Mouse (Mus musculus) forebrain, embryonic 12.5 days (tissue): ENCODE measurements around the gene Zfp629. TPM values are rescaled to one million over a fixed set of nuclear protein-coding genes. Genes with fewer than 3 reads are reported as not detected.
"Not testable (repeated sequence)": the region's sequence is repeated elsewhere in the genome, so short reads cannot be mapped to it uniquely, and the experiment has no call there.

Source experiments
- ATAC-seq: fragments of 200-750 bp; cut with Nextera tagmentation; 2 replicates; pipeline ENCODE4 v1.8.0; 2017; ENCODE audit warnings: moderate TSS enrichment; ENCODE audit not compliant: low FRiP score
- H3K27ac ChIP-seq: fragments of 300-500 bp; sonication (generic); 2 replicates; pipeline ENCODE4 v1.5.1; 2016; ENCODE audit warnings: mild to moderate bottlenecking
- H3K27me3 ChIP-seq: fragments of 300-500 bp; sonication (generic); 2 replicates; pipeline ENCODE4 v1.6.1; 2016; ENCODE audit warnings: mild to moderate bottlenecking
- H3K36me3 ChIP-seq: fragments of 300-500 bp; sonication (generic); replicated peaks from 2 replicates; pipeline ENCODE4 v1.6.1; 2016; ENCODE audit warnings: mild to moderate bottlenecking
- H3K4me1 ChIP-seq: fragments of 300-500 bp; sonication (generic); 2 replicates; pipeline ENCODE4 v1.6.1; 2016
- H3K4me2 ChIP-seq: fragments of 300-500 bp; sonication (generic); 2 replicates; pipeline ENCODE4 v1.6.1; 2016; ENCODE audit warnings: mild to moderate bottlenecking, moderate library complexity
- H3K4me3 ChIP-seq: fragments of 300-500 bp; sonication (generic); replicated peaks from 2 replicates; pipeline ENCODE4 v1.5.1; 2016; ENCODE audit warnings: mild to moderate bottlenecking
- H3K9ac ChIP-seq: fragments of 300-500 bp; sonication (generic); 2 replicates; pipeline ENCODE4 v1.6.1; 2016; ENCODE audit warnings: mild to moderate bottlenecking
- H3K9me3 ChIP-seq: fragments of 300-500 bp; sonication (generic); 2 replicates; pipeline ENCODE4 v1.6.1; 2016
- WGBS: fragments of 180-500 bp; shearing (Covaris S2); methylation state at CpG from one replicate; pipeline ENCODE4 v1.1.7; 2016; 5-methylcytosine and 5-hydroxymethylcytosine counted together
- polyA plus RNA-seq: library from polyadenylated mRNA; unstranded; fragments of >200 nt; fragmentation: Nextera tagmentation; extraction: Ambion mirVana; gene quantifications from 2 replicates; pipeline ENCODE4 v1.2.1, GENCODE M21; 2016

Zfp629 gene
- polyA plus RNA-seq, 1 experiment from 2014 or later: 31.7 TPM

DNA sequence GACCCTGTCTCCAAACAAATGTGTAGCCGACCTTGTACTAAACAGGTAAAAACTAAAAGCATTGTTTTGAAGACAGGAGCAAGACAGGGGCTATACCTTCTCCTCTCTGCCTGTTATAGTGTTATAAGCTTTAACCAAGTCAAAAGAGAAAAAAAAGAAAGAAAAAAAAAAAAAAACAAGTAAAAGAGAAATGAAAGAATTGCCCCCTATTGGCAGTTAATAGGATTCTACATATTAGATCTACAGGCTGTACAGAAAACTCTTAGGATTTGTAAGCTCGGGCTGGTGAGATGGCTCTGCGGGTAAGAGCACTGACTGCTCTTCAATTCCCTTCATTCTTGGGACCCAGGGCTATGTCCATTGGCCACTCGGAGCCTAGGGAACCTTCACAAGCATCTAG lies 26.7 kb upstream of the Zfp629 start:
- H3K36me3 ChIP-seq: no peaks in the 10 kb centered on the region
- H3K9ac ChIP-seq: no peak overlapping the region
- H3K9me3 ChIP-seq: no peaks in the 10 kb centered on the region
- H3K4me3 ChIP-seq: no peak overlapping the region
- no peak for ATAC-seq
- H3K4me2 ChIP-seq: no peak overlapping the region
- no peaks in the 10 kb centered on the region for H3K27me3 ChIP-seq
- peaks cover 4% of the 10 kb centered on the region for H3K4me1 ChIP-seq
- 73% methylated on average over 4 of the region's 4 CpGs for WGBS
- H3K27ac ChIP-seq: no peak overlapping the region

DNA sequence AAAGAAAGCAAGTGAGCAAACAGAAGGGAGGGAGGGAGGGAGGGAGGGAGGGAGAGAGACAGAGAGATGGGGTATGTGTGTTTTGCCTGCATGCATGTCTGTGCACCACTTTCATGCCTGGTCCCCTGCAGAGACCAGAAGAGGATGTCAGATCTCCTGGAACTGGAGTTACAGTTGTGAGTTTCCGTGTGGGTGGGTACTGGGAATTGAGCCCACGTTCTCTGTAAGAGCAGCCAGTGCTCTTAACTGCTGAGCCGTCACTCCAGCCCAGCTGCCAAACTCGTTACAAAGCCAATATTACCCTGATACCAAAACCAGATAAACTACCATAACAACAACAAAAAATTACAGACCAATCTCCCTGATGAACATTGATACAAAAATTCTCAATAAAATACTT lies 25.7 kb upstream of the Zfp629 start:
- H3K36me3 ChIP-seq: no peaks in the 10 kb centered on the region
- no peak for ATAC-seq
- no peak overlapping the region for H3K4me3 ChIP-seq
- no peak overlapping the region for H3K4me2 ChIP-seq
- H3K4me1 ChIP-seq: peaks cover 8% of the 10 kb centered on the region
- H3K9me3 ChIP-seq: no peaks in the 10 kb centered on the region
- H3K27me3 ChIP-seq: 0 out of 2 replicates have a peak, but pooled peaks cover 4% of the 10 kb centered on the region
- no peak overlapping the region for H3K9ac ChIP-seq
- WGBS: 61% methylated on average over 4 of the region's 4 CpGs
- H3K27ac ChIP-seq: no peak overlapping the region

DNA sequence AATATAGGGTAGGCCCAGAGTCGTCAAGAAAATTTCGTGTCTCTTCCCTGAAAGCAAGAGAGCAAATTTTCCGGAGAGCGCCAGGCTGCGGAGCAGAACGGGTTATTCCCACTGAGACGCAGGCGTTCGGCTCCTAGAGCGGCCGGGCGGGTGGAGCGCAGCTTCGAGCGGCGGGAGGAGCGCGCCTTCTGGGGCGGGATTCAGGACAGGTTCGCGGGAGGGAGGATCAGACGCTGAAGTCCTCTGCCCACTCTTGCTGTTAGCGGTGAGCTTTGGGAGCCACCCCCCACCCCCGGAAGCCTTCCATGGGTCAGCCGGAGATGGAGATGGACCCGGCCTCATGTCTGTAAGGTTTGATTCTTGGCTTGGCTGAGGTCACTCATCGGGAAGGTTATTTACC lies 21.4 kb upstream of the Zfp629 start:
- Histone ChIP-seq H3K4me3 (peak overlapping the region; percentile 47), H3K4me2 (peak overlapping the region; percentile 59), H3K36me3 (no peaks in the 10 kb centered on the region), H3K9me3 (no peaks in the 10 kb centered on the region), H3K27ac (no peak overlapping the region), H3K4me1 (peaks cover 8% of the 10 kb centered on the region), H3K9ac (peak overlapping the region; percentile 59), H3K27me3 (0 out of 2 replicates have a peak, but pooled peaks cover 8% of the 10 kb centered on the region)
- ATAC-seq: 0 out of 2 replicates have a peak, but pooled peaks have one; percentile 51
- WGBS: under 1% methylated on average over 26 of the region's 27 CpGs

DNA sequence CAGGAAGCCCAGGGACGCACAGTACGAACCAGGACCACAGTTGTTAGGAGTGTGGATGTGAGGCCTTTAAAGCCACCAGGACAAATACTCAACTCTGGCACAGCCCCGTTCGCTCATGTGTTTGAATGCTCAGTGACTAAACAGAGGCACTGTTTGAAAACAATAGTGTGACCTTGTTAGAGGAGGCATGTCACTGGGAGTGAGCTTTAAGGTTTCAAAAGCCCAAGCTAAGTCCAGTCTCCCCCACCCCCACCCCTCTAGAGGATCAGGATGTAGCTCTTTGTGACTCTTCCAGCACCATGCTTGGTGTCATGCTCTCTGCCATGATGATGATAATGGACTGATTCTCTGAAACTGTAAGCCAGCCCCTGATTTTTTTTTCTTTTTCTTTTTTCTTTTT lies 15.8 kb upstream of the Zfp629 start:
- no peak overlapping the region for H3K9ac ChIP-seq
- no peak for ATAC-seq
- 47% methylated on average over 4 of the region's 4 CpGs for WGBS

DNA sequence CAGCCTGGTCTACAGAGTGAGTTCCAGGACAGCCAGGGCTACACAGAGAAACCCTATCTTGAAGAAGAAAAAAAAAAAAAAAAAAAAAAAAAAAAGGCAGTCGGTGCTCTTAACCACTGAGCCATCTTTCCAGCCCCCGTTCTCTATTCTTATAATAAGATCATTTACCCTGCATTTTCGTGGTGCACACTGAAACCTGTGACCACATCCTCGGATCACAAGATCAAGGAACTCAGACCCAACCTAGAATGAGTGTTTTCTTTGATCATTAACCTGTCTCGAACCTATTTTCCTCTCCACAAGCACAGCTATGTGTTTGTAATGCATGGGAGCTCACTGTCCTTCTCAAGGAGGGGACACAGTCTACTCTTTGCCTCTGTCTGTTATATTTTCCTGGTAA lies 13.0 kb upstream of the Zfp629 start:
- Histone ChIP-seq H3K4me1 (no peaks in the 10 kb centered on the region), H3K4me2 (no peak overlapping the region), H3K27ac (no peak overlapping the region), H3K9ac (no peak overlapping the region), H3K9me3 (no peaks in the 10 kb centered on the region), H3K27me3 (no peaks in the 10 kb centered on the region), H3K4me3 (no peak overlapping the region), H3K36me3 (no peaks in the 10 kb centered on the region)
- no peak for ATAC-seq
- 88% methylated on average over 5 of the region's 5 CpGs for WGBS

More for the DNA sequence above, 15.8 kb upstream of the Zfp629 start:
- no peak overlapping the region for H3K27ac ChIP-seq
- 0 out of 2 replicates have a peak, but pooled peaks cover 5% of the 10 kb centered on the region for H3K27me3 ChIP-seq
- H3K36me3 ChIP-seq: no peaks in the 10 kb centered on the region
- H3K9me3 ChIP-seq: no peaks in the 10 kb centered on the region
- no peaks in the 10 kb centered on the region for H3K4me1 ChIP-seq
- H3K4me2 ChIP-seq: no peak overlapping the region
- H3K4me3 ChIP-seq: no peak overlapping the region

DNA sequence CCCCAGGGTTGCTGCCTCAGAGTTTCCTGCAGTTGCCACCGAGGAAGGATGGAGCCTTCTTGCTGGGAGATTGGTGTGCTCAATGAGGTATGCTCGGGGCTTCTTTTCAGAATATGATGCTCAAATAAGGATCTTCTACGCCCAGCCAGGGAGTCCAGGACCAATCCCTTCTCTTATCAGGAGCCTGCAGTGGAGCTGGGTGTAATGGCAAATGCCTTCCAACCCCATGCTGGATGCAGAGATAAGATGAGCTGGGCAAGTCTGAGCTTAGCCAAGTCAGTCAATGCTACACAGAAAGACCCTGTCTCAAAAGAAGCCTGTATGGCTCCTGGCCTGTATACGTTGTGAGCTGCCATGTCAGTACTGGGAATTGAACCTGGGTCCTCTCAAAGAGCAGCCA lies 10.9 kb upstream of the Zfp629 start:
- no peak overlapping the region for H3K4me3 ChIP-seq
- no peak for ATAC-seq
- H3K27ac ChIP-seq: no peak overlapping the region
- no peak overlapping the region for H3K4me2 ChIP-seq
- 89% methylated on average over 4 of the region's 4 CpGs for WGBS
- H3K4me1 ChIP-seq: no peaks in the 10 kb centered on the region
- H3K27me3 ChIP-seq: no peaks in the 10 kb centered on the region
- no peaks in the 10 kb centered on the region for H3K9me3 ChIP-seq
- no peaks in the 10 kb centered on the region for H3K36me3 ChIP-seq
- H3K9ac ChIP-seq: no peak overlapping the region

DNA sequence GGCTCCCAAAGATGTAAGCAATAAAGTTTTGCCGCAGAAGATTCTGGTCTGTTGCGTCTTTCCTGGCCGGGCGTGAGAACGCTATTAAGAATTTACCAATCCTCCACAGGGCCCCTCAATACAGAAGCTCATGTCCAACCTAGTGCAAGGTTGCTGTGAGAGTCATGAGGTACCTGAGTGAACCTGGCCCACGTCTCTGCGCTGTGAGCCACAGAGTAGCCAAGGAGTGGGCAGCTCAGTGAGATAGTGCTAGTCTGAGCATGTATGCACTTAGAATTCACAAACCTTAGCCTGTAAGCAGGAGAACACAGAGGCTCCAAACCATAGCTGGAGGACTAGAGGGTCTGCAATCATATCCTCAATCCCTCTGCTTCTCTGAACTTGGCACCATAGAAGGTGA lies 10.4 kb upstream of the Zfp629 start:
- Histone ChIP-seq H3K4me1 (no peaks in the 10 kb centered on the region), H3K9me3 (no peaks in the 10 kb centered on the region), H3K27ac (no peak overlapping the region), H3K36me3 (no peaks in the 10 kb centered on the region), H3K27me3 (no peaks in the 10 kb centered on the region), H3K9ac (no peak overlapping the region), H3K4me2 (no peak overlapping the region), H3K4me3 (no peak overlapping the region)
- ATAC-seq: no peak
- WGBS: 96% methylated on average over 7 of the region's 7 CpGs

DNA sequence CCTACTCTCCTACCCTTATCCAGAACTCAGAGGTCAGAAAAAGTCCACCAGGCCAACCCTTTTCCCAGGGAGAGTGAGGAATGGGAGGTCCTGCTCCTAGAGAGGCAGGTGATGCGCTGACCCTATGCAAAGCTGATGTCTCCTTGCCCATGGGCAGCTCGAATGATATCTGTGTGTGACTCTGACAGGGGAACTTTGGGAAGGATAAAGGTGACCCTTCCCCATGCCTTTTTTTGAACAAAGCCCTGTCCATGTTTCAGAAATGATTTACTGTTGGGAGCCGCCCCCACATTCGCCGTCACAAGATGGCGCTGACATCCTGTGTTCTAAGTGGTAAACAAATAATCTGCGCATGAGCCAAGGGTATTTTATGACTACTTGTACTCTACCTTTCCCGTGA lies 2.8 kb upstream of the Zfp629 start:
- not testable (repeated sequence) for H3K4me2 ChIP-seq, H3K9me3 ChIP-seq, ATAC-seq, H3K9ac ChIP-seq, H3K36me3 ChIP-seq, H3K27me3 ChIP-seq, H3K27ac ChIP-seq, H3K4me3 ChIP-seq
- H3K4me1 ChIP-seq: peaks cover 27% of the 10 kb centered on the region
- 88% methylated on average over 7 of the region's 8 CpGs for WGBS

DNA sequence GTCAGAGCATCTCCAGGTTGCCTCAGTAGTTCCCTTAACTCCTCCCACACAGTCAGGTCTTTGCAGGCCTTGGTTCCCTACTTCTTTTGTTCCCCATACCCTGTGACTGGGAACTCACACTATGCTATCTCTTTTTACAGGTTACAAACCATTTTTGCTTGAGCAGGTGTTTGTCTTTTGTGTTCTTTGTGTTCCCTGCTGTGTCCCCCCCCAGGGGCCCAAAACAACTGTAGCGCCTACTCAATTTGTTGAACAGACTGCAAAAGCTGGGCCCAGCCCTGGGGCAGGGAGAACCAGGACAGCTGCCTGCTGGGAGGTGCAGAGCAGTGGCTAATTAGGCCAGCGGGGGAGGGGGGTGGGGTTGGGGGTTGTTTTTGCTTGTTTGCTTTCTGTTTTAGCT lies 2.4 kb upstream of the Zfp629 start:
- no peak overlapping the region for H3K4me3 ChIP-seq
- 0 out of 2 replicates have a peak, but pooled peaks cover 2% of the 10 kb centered on the region for H3K36me3 ChIP-seq
- WGBS: 12% methylated on average over 2 of the region's 2 CpGs
- ATAC-seq: no peak
- no peaks in the 10 kb centered on the region for H3K9me3 ChIP-seq
- peak overlapping the region; percentile 66 for H3K27ac ChIP-seq
- no peaks in the 10 kb centered on the region for H3K27me3 ChIP-seq
- H3K9ac ChIP-seq: 0 out of 2 replicates have a peak overlapping the region, but pooled peaks have one; percentile 12
- peaks cover 30% of the 10 kb centered on the region for H3K4me1 ChIP-seq
- H3K4me2 ChIP-seq: no peak overlapping the region; the same call in 1 of the 2 replicates

DNA sequence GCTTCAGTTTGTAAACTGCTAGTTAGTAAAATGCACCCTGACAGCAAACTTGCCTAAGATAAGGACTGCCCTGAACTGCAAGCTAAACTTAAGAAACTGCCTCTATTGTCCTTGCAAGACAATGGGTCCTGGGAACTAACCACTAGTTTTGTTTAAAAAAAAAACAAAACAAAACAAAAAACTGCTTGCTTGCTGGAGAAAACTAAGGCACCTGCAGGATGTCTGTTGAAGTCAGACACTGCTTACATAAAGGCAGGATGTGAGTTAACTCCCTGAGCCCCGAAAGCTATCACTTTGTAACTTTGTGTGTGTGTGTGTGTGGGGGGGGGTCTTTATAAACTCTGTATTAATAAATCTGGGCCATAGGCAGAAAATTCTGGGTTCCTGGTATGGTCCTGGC lies 1.3 kb upstream of the Zfp629 start:
- H3K4me3 ChIP-seq: no peak overlapping the region
- H3K36me3 ChIP-seq: peaks cover 12% of the 10 kb centered on the region
- 85% methylated on average over 1 of the region's 1 CpGs for WGBS
- H3K27me3 ChIP-seq: no peaks in the 10 kb centered on the region
- H3K4me2 ChIP-seq: no peak overlapping the region
- peaks cover 30% of the 10 kb centered on the region for H3K4me1 ChIP-seq
- no peak overlapping the region for H3K9ac ChIP-seq
- H3K27ac ChIP-seq: no peak overlapping the region
- H3K9me3 ChIP-seq: no peaks in the 10 kb centered on the region
- ATAC-seq: no peak

DNA sequence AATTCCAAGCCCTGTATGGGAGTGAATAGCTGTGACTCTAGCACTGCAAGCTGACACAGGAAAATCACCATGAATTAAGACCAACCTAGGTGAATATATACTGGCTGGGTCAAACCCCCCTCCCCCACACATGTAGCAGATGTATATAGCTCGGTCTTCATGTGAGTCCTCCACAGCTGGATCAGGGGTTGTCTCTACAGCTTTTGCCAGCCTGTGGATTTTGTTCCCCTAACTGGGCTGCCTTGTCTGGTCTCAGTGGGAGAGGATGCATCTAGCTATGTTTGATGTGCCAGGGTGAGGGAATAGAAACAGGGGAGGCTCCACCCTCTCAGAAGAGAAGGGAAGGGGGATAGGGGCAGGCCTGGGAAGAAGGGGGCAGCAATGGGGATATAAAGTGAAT lies 739 bp upstream of the Zfp629 start:
- Histone ChIP-seq H3K4me2 (peak overlapping the region; percentile 90), H3K4me3 (peak overlapping the region; percentile 100; the same call in 1 of the 2 replicates), H3K9me3 (no peaks in the 10 kb centered on the region), H3K9ac (no peak overlapping the region), H3K36me3 (peaks cover 17% of the 10 kb centered on the region), H3K27ac (0 out of 2 replicates have a peak overlapping the region, but pooled peaks have one; percentile 42), H3K27me3 (no peaks in the 10 kb centered on the region), H3K4me1 (peaks cover 30% of the 10 kb centered on the region)
- ATAC-seq: no peak
- whole genome bisulfite sequencing: 71% methylated on average over 1 of the region's 1 CpGs

DNA sequence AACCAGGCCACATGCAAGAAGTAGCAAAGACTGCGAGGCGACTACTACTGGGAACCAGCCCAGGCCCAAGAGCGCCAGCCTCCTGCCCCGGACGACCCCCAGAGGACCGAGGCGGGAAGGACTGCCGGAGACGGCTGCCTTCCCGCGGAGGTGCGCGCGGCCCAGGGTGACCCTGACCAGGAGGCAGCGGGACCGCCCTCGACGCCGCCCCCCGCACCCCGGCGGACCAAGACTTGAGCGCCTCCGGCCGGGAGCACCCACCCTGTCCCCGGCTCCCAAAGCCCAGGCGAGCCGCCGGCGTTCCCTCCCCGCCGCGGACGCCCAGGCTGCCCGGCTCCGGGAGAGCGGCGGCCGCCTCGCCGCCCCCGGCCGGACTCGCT lies 1.1 kb downstream of the Zfp629 start:
- WGBS: 1% methylated on average over 32 of the region's 44 CpGs
- H3K4me1 ChIP-seq: peaks cover 30% of the 10 kb centered on the region

DNA sequence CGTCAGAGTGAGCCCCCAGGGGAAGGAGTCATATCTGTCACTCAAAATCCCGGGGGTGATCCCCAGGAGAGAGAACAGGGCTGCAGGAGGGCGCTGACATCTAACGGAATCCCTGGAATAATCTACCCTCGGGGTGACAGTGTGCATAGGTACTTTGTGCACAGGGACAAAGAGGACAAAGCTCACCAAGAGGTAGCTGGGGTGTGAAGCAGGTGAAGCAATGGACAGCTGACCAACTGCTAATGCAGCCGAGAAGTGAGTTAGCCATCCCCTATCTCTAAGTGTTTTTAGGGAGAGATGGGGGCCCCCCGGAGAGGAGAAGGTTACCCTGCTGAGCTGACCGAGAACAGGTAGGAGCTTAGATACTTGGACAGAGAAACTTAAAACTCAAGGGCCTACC lies 1.5 kb downstream of the Zfp629 start:
- H3K4me2 ChIP-seq: peak overlapping the region; percentile 90
- peaks cover 30% of the 10 kb centered on the region for H3K4me1 ChIP-seq
- peak overlapping the region; percentile 98 for H3K9ac ChIP-seq
- no peaks in the 10 kb centered on the region for H3K27me3 ChIP-seq
- H3K4me3 ChIP-seq: peak overlapping the region; percentile 100
- H3K27ac ChIP-seq: peak overlapping the region; percentile 87; the same call in 1 of the 2 replicates
- 22% methylated on average over 8 of the region's 8 CpGs for WGBS
- peaks cover 40% of the 10 kb centered on the region for H3K36me3 ChIP-seq
- no peak for ATAC-seq
- H3K9me3 ChIP-seq: no peaks in the 10 kb centered on the region

More for the DNA sequence above, 1.1 kb downstream of the Zfp629 start:
- peak overlapping the region; percentile 100 for H3K4me3 ChIP-seq
- peak overlapping the region; percentile 87 for H3K27ac ChIP-seq
- ATAC-seq: peak; percentile 52
- peaks cover 36% of the 10 kb centered on the region for H3K36me3 ChIP-seq
- H3K27me3 ChIP-seq: no peaks in the 10 kb centered on the region
- H3K4me2 ChIP-seq: peak overlapping the region; percentile 90
- H3K9me3 ChIP-seq: no peaks in the 10 kb centered on the region
- peak overlapping the region; percentile 98 for H3K9ac ChIP-seq
